Mouse (Mus musculus): ENCODE measurements around the gene Exd1. TPM values are rescaled to one million over a fixed set of nuclear protein-coding genes. Genes with fewer than 3 reads are reported as not detected.

Gene Exd1
- 3.5 TPM for polyA plus RNA-seq (2014; fragmentation: Illumina TruSeq; extraction: RNeasy Lipid Tissue Mini Kit (QIAGEN cat#74804); ENCODE audit: low read depth, low replicate concordance)

GRCm38 (mm10) chr2:119547522-119548370 is at the start of gene Exd1, which contains the start of gene Chp1:
Gene Exd1, minus strand, starts transcription at chr2:119547627.
Gene Chp1, plus strand, starts transcription at chr2:119547697.

GRCm38 (mm10) chr2:119477571-119478396 is 69.6 kb downstream of the Exd1 start, which contains the start of gene Ino80:
Gene Ino80, minus strand, starts transcription at chr2:119477687.

Other genes starting within 250 kb of the Exd1 start
- 7.1 TPM for gene Dll4, start 221.8 kb downstream of the Exd1 start, polyA plus RNA-seq (2014; fragmentation: Illumina TruSeq; extraction: RNeasy Lipid Tissue Mini Kit (QIAGEN cat#74804); ENCODE audit: low read depth, low replicate concordance)
- 6.6 TPM for gene Chac1, start 196.4 kb downstream of the Exd1 start, polyA plus RNA-seq (2014; fragmentation: Illumina TruSeq; extraction: RNeasy Lipid Tissue Mini Kit (QIAGEN cat#74804); ENCODE audit: low read depth, low replicate concordance)
- gene Ino80, start 69.9 kb downstream of the Exd1 start, polyA plus RNA-seq (2014; fragmentation: Illumina TruSeq; extraction: RNeasy Lipid Tissue Mini Kit (QIAGEN cat#74804); ENCODE audit: low read depth, low replicate concordance) = 10.4 TPM
- 192 TPM for gene Chp1, start 70 bp upstream of the Exd1 start, polyA plus RNA-seq (2014; fragmentation: Illumina TruSeq; extraction: RNeasy Lipid Tissue Mini Kit (QIAGEN cat#74804); ENCODE audit: low read depth, low replicate concordance)
- gene Nusap1, start 70.7 kb upstream of the Exd1 start, polyA plus RNA-seq (2014; fragmentation: Illumina TruSeq; extraction: RNeasy Lipid Tissue Mini Kit (QIAGEN cat#74804); ENCODE audit: low read depth, low replicate concordance) = 2.0 TPM
- gene Oip5, start 70.8 kb upstream of the Exd1 start, polyA plus RNA-seq (2014; fragmentation: Illumina TruSeq; extraction: RNeasy Lipid Tissue Mini Kit (QIAGEN cat#74804); ENCODE audit: low read depth, low replicate concordance) = 2.2 TPM
- gene Ndufaf1, start 115.2 kb upstream of the Exd1 start, polyA plus RNA-seq (2014; fragmentation: Illumina TruSeq; extraction: RNeasy Lipid Tissue Mini Kit (QIAGEN cat#74804); ENCODE audit: low read depth, low replicate concordance) = 22.2 TPM
- gene Rtf1, start 127.4 kb upstream of the Exd1 start, polyA plus RNA-seq (2014; fragmentation: Illumina TruSeq; extraction: RNeasy Lipid Tissue Mini Kit (QIAGEN cat#74804); ENCODE audit: low read depth, low replicate concordance) = 21.3 TPM
- 2.2 TPM for gene Itpka, start 194.7 kb upstream of the Exd1 start, polyA plus RNA-seq (2014; fragmentation: Illumina TruSeq; extraction: RNeasy Lipid Tissue Mini Kit (QIAGEN cat#74804); ENCODE audit: low read depth, low replicate concordance)
- 0.12 TPM for gene Ltk, start 212.8 kb upstream of the Exd1 start, polyA plus RNA-seq (2014; fragmentation: Illumina TruSeq; extraction: RNeasy Lipid Tissue Mini Kit (QIAGEN cat#74804); ENCODE audit: low read depth, low replicate concordance)
- gene Rpap1, start 239.9 kb upstream of the Exd1 start, polyA plus RNA-seq (2014; fragmentation: Illumina TruSeq; extraction: RNeasy Lipid Tissue Mini Kit (QIAGEN cat#74804); ENCODE audit: low read depth, low replicate concordance) = 10.5 TPM